Mouse (Mus musculus): ENCODE measurements at regions not wholly inside any gene's neighbourhood (a gene's known extent, or its start where the extent isn't known, plus 50 kb on each side); places are given as distances from the start of the nearest gene placed in this dataset.

- DNase-seq (ENCODE audit: low read depth, low spot score) = no peak
Measured at GRCm38 (mm10) chr3:9373896-9374295, 236.0 kb downstream of the Zfp704 start.

- DNase-seq (ENCODE audit: low read depth, low spot score) = peak; percentile 55
Measured at GRCm38 (mm10) chr3:9370096-9370495, 239.8 kb downstream of the Zfp704 start.

GRCm38 (mm10) chr3:9365791-9366190 lies 244.1 kb downstream of the Zfp704 start:
- no peak for DNase-seq (ENCODE audit: low read depth, low spot score)

- no peak for DNase-seq (ENCODE audit: low read depth, low spot score)
Measured at GRCm38 (mm10) chr3:9359186-9359585, 250.7 kb downstream of the Zfp704 start.

GRCm38 (mm10) chr3:9358111-9358510 lies 251.8 kb downstream of the Zfp704 start:
- no peak for DNase-seq (ENCODE audit: low read depth, low spot score)

- DNase-seq (ENCODE audit: low read depth, low spot score) = no peak
Measured at GRCm38 (mm10) chr3:9357639-9358038, 252.2 kb downstream of the Zfp704 start.

- DNase-seq (ENCODE audit: low read depth, low spot score) = no peak
Measured at GRCm38 (mm10) chr3:9355875-9356274, 254.0 kb downstream of the Zfp704 start.

GRCm38 (mm10) chr3:9354756-9355155 lies 255.1 kb downstream of the Zfp704 start:
- DNase-seq (ENCODE audit: low read depth, low spot score) = no peak

- no peak for DNase-seq (ENCODE audit: low read depth, low spot score)
Measured at GRCm38 (mm10) chr3:9352251-9352650, 257.6 kb downstream of the Zfp704 start.

- DNase-seq (ENCODE audit: low read depth, low spot score) = no peak
Measured at GRCm38 (mm10) chr3:9349822-9350221, 260.1 kb downstream of the Zfp704 start.

- DNase-seq (ENCODE audit: low read depth, low spot score) = peak; percentile 63
Measured at GRCm38 (mm10) chr3:9347446-9347860, 262.4 kb downstream of the Zfp704 start.

- peak; percentile 29 for DNase-seq (ENCODE audit: low read depth, low spot score)
Measured at GRCm38 (mm10) chr3:9346857-9347445, 262.9 kb downstream of the Zfp704 start.

GRCm38 (mm10) chr3:9346356-9346755 lies 263.5 kb downstream of the Zfp704 start:
- DNase-seq (ENCODE audit: low read depth, low spot score) = no peak

- DNase-seq (ENCODE audit: low read depth, low spot score) = no peak
Measured at GRCm38 (mm10) chr3:9345885-9346284, 264.0 kb downstream of the Zfp704 start.

GRCm38 (mm10) chr3:9343586-9343985 lies 266.3 kb downstream of the Zfp704 start:
- DNase-seq (ENCODE audit: low read depth, low spot score) = peak; percentile 75

GRCm38 (mm10) chr3:9342167-9342566 lies 267.7 kb downstream of the Zfp704 start:
- DNase-seq (ENCODE audit: low read depth, low spot score) = no peak

- DNase-seq (ENCODE audit: low read depth, low spot score) = no peak
Measured at GRCm38 (mm10) chr3:9341657-9342056, 268.2 kb downstream of the Zfp704 start.

- DNase-seq (ENCODE audit: low read depth, low spot score) = no peak
Measured at GRCm38 (mm10) chr3:9341244-9341643, 268.6 kb downstream of the Zfp704 start.

GRCm38 (mm10) chr3:9340788-9341187 lies 269.1 kb downstream of the Zfp704 start:
- peak; percentile 61 for DNase-seq (ENCODE audit: low read depth, low spot score)

- DNase-seq (ENCODE audit: low read depth, low spot score) = no peak
Measured at GRCm38 (mm10) chr3:9340344-9340743, 269.5 kb downstream of the Zfp704 start.

- no peak for DNase-seq (ENCODE audit: low read depth, low spot score)
Measured at GRCm38 (mm10) chr3:9339669-9340068, 270.2 kb downstream of the Zfp704 start.

- DNase-seq (ENCODE audit: low read depth, low spot score) = no peak
Measured at GRCm38 (mm10) chr3:9335580-9335979, 274.3 kb downstream of the Zfp704 start.
